Mouse (Mus musculus): ENCODE measurements around the gene Stk10. TPM values are rescaled to one million over a fixed set of nuclear protein-coding genes. Genes with fewer than 3 reads are reported as not detected.
"Not testable (repeated sequence)": the region's sequence is repeated elsewhere in the genome, so short reads cannot be mapped to it uniquely, and the experiment has no call there.

The Stk10 gene
- total RNA-seq (2015) (88.8 and 98.5 TPM in 2 replicates), total RNA-seq (2017) (115 and 125 TPM in 2 replicates)

DNA sequence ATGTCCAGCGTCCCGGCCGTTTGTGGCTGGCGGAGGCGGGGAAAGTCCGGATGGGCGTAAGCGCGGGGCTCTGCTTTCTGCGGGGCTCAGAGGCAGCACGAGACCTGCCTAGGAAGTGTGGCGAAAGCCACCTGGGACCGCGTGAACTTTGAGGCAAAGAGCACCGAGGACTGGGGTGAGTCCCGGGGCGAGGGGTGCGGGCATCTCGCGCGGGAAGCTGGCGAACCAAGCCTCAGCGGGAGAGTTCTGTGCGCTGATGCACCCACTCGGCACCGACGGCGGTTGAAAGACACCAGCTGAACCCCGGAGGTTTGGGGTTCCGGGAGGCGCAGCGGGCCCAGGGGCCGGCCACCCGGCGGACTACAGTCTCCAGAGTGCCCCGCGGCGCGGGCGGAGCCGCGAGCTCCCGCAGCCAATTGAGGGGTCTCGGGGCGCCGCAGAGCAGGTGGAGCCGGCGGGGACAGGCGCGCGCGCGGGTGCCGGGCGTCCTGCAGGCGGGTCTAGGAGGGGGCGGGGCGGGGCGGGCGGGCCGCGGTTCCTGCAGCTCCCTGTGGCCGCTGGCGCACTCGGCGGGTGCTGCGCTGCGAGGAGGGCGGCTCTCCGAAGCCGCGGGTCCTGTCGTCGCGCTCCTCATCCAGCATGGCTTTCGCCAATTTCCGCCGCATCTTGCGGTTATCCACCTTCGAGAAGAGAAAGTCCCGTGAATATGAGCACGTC, at the start of gene Stk10:
Stk10 (plus strand) TSS at position 541 of the 717 bp plus-strand sequence.
- ATAC-seq (ENCODE audit: poor library complexity, severe bottlenecking) = peak; percentile 79

DNA sequence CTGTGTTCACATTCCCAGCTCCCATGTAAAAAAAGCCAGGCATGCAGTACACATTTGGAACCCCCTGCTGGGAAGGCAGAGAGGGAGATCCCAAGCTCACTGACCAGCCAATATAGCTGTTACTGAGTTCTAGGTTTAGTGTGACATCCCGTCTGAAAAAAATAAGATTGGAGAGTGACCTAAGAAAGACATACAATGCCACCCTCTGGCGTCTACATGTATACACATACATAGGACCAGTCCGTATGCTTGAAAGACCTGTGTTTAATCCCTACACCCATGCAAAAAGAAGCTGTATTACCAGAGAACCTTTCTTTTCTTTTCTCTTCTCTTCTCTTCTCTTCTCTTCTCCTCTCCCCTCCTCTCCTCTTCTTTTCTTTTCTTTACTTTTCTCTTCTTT, 47.8 kb upstream of the Stk10 start:
- ATAC-seq (ENCODE audit: poor library complexity, severe bottlenecking) = no peak

- ATAC-seq (ENCODE audit: poor library complexity, severe bottlenecking) = peak; percentile 49; the same call in 1 of the 2 replicates
Measured at GRCm38 (mm10) chr11:32486621-32487020, 46.5 kb upstream of the Stk10 start.

GRCm38 (mm10) chr11:32487501-32487900, 45.6 kb upstream of the Stk10 start:
- ATAC-seq (ENCODE audit: poor library complexity, severe bottlenecking) = no peak

DNA sequence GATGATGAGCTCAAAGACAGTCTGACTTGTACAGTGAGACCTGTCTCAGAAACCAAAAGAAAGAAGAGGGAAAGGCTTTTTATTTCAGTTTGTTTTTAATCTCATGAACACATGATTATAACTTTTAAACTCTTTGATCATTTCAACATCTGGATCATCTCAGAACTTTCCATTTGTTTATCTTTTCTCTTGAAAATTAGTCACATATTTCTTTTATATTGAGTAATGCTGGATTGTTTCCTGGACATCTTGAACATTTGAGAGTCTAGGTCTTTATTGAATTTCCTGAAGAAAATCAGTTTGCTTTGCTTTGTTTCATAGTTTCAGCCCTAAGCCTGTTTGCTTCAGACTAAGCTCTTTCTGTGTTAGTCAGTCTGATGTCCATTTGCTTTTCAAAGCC, 44.8 kb upstream of the Stk10 start:
- no peak for ATAC-seq (ENCODE audit: poor library complexity, severe bottlenecking)

DNA sequence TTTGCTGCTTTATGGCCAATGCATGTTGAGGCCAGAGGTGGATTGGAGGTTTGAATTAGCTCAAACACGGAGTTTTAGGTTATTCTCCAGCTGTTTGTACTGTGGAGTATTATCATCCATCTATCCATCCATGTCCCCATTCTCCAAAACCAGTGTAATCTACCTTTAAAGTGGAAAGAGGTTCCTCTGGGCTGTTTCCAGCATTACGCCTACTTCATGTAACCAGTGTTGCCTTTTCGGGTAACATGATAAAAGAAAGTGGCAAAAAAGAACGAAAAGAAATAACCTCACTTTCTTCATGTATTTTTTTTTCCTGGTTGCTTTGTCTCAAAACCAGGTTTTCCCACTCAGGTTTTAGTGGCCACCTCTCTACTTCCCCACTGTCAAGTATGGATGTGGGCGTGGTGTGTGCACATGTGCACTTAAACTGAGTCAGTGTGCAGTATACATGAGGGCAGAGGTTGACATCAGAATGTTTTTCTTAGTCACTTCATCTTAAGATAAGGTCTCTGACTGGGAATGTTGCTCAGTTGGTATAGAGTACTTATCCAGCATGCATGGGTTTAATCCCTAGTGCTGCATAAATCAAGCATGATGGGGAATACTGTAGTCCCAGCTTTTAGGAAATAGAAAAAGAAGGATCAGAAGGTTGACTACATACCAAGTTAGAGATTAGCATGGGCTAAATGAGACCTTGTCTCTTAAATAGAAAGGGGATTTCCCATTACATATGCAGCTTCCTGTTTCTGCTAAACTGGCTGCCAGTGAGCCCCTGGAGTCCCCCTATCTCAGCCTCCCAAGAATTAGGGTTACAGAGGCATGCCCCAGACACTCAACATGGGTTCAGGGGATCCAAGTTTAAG, 44.1 kb upstream of the Stk10 start:
- ATAC-seq (ENCODE audit: poor library complexity, severe bottlenecking) = peak; percentile 45; the same call in 1 of the 2 replicates

- ATAC-seq (ENCODE audit: poor library complexity, severe bottlenecking) = no peak
Measured at GRCm38 (mm10) chr11:32491079-32491478, 42.0 kb upstream of the Stk10 start.

GRCm38 (mm10) chr11:32493312-32493711, 39.8 kb upstream of the Stk10 start:
- ATAC-seq (ENCODE audit: poor library complexity, severe bottlenecking) = no peak

- ATAC-seq (ENCODE audit: poor library complexity, severe bottlenecking) = no peak
Measured at GRCm38 (mm10) chr11:32495283-32495682, 37.8 kb upstream of the Stk10 start.

DNA sequence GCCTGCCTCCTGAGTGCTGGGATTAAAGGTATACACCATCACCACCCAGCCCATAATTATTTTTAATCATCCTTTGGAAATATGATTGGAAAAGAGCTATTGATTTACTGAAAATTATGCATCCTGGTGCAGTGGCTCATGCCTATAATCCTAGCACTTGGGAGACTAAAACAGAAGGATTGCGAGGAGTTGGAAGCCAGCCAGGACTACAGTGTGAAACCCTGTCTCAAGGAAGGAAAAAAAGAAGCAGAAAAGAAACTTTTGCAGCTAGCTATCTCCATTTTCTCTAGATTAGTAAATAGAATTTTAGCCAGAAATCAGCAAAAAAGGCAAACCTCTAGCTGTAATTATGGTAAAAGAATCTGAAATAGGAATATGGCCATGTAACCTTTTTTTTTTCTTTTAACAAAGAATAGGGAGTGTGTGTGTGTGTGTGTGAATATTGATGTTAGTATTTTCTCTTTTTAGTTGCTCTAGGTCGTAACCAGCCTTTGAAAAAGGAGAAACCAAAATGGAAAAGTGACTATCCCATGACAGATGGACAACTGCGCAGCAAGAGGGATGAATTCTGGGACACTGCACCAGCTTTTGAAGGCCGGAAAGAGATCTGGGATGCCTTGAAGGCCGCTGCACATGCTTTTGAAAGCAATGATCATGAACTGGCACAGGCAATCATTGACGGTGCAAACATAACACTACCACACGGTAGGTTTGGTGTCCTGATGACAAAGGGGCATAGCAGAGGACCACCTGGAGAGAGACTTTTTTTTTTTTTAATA, 34.2 kb upstream of the Stk10 start:
- ATAC-seq (ENCODE audit: poor library complexity, severe bottlenecking) = no peak

DNA sequence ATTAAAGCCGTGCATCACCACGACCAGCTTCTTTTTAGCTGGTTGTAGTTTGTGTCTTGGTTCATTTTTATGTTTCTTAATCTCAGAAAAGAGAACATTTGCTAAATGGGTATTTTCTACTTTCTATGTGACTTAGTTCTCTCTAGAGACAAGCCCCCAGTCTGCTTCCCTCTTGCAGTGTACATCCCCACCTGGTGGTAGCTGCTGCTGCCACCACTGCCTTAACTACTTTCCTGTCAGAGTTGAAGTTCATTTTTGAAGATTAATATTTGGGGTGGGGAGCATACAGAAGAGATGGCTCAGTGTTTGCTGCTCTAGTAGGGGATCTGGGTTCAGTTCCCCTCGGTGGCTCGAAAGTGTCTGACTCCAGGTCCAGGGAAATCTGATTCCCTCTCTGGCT, 33.2 kb upstream of the Stk10 start:
- ATAC-seq (ENCODE audit: poor library complexity, severe bottlenecking) = no peak

GRCm38 (mm10) chr11:32503711-32504110, 29.4 kb upstream of the Stk10 start:
- no peak for ATAC-seq (ENCODE audit: poor library complexity, severe bottlenecking)

GRCm38 (mm10) chr11:32505091-32505739, 27.9 kb upstream of the Stk10 start:
- ATAC-seq (ENCODE audit: poor library complexity, severe bottlenecking) = no peak

- ATAC-seq (ENCODE audit: poor library complexity, severe bottlenecking) = no peak
Measured at GRCm38 (mm10) chr11:32510930-32511329, 22.2 kb upstream of the Stk10 start.

GRCm38 (mm10) chr11:32514853-32515252, 18.3 kb upstream of the Stk10 start:
- ATAC-seq (ENCODE audit: poor library complexity, severe bottlenecking) = not testable (repeated sequence)

DNA sequence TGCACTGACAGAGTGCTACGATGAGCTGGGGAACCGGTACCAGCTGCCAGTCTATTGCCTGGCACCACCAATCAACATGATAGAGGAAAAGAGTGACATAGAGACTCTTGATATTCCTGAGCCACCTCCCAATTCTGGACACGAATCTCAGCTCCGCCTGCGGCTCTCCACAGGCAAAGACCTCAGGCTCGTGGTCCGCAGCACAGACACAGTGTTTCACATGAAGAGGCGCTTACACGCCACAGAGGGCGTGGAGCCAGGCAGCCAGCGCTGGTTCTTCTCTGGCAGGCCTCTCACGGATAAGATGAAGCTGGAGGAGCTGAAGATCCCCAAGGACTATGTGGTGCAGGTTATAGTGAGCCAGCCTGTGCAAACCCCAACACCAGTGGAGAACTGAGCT, 17.0 kb upstream of the Stk10 start:
- no peak for ATAC-seq (ENCODE audit: poor library complexity, severe bottlenecking)

- no peak for ATAC-seq (ENCODE audit: poor library complexity, severe bottlenecking)
Measured at GRCm38 (mm10) chr11:32516916-32517712, 16.0 kb upstream of the Stk10 start.

DNA sequence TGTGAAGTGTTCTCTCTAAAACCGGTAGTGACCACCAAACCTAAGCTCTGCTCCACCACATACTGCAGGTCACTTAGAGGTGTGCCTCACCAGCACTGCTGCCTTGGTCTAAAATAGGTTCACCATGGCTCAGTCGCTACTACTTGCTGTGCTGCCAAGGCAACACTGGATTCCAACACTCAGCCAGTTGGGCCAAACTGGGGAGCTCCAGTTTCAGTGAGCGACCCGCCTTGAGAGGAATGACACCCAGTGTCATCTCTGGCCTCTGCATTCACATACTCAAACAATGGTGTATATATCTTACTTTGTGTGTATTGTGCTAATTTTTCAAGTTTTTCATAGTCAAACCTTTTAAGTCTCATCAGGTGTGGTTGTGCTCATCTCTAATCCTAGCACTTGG, 14.3 kb upstream of the Stk10 start:
- ATAC-seq (ENCODE audit: poor library complexity, severe bottlenecking) = no peak

GRCm38 (mm10) chr11:32519354-32519753, 13.8 kb upstream of the Stk10 start:
- ATAC-seq (ENCODE audit: poor library complexity, severe bottlenecking) = no peak

DNA sequence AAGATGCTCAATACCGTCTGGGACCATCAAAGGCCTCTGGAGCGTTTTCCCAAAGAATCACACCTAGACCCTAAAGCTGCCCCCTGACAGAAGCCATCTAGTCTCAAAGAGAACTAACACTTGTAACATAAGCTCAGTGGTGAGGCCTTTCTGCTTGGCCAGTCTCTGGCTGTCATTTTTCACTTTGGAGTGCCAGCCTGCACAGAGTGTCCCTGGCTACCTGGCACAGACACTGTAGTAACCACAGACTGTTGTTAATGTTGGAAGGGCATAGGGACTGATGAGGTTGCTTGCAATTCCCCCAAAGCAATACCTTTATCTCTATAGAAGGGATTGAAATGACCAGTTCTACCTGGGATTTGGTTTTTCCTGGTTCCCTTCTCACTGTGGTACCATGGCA, 11.9 kb upstream of the Stk10 start:
- ATAC-seq (ENCODE audit: poor library complexity, severe bottlenecking) = no peak

Data from megakaryocyte, adult 5-6 weeks (primary cell).